17 mouse cellular contexts compared by ENCODE assay signal in genomic region chr19:28095620-28096019, GRCm38 (mm10).
A peak's percentile ranks its signal among the peaks of the same experiment; 100 is the strongest.
DNase-seq lines count a peak whose midpoint lies in the region; ATAC-seq and TF ChIP-seq lines count a peak whose summit lies in the region.
"Had no signal": no experiment of that assay in that cellular context is flagged by ENCODE, and none has a peak within 500 bp of the region (broad histone marks: within the 10 kb centered on the region; RNA-seq: fewer than 3 reads in every experiment).

No protein-coding gene starts in this region.

- peak overlapping the region; percentile 43 for H3K4me2 ChIP-seq in heart, embryonic 12.5 days
- H3K4me2 ChIP-seq in limb, embryonic 12.5 days, result peak overlapping the region; percentile 28; the same call in 1 of the 2 replicates
- H3K4me2 ChIP-seq in hindbrain, embryonic 14.5 days (replicated peaks), result peak overlapping the region; percentile 15
- 0 out of 2 replicates have a peak overlapping the region, but pooled peaks have one; percentile 16 for H3K4me2 ChIP-seq in hindbrain, postnatal 0 days (ENCODE audit: low read depth, low read length)

- no peaks in the 10 kb centered on the region for H3K36me3 ChIP-seq in heart, embryonic 12.5 days
- no peaks in the 10 kb centered on the region for H3K36me3 ChIP-seq in limb, embryonic 12.5 days
- no peaks in the 10 kb centered on the region for H3K36me3 ChIP-seq in limb, embryonic 10.5 days
- H3K36me3 ChIP-seq in hindbrain, embryonic 14.5 days (replicated peaks; ENCODE audit: control insufficient read depth, insufficient read depth), result no peaks in the 10 kb centered on the region
- H3K36me3 ChIP-seq in hindbrain, postnatal 0 days (ENCODE audit: insufficient read depth, low read length), result no peaks in the 10 kb centered on the region

- no peak overlapping the region for H3K27ac ChIP-seq in heart, embryonic 12.5 days (ENCODE audit: poor library complexity, severe bottlenecking)
- H3K27ac ChIP-seq in limb, embryonic 12.5 days, result no peak overlapping the region
- H3K27ac ChIP-seq in limb, embryonic 10.5 days, result no peak overlapping the region
- H3K27ac ChIP-seq in hindbrain, embryonic 14.5 days, result peak overlapping the region; percentile 55; the same call in 1 of the 2 replicates
- H3K27ac ChIP-seq in hindbrain, postnatal 0 days, result no peak overlapping the region

- ATAC-seq in heart, embryonic 12.5 days (ENCODE audit: insufficient number of reproducible peaks, low FRiP score), result no peak
- ATAC-seq in limb, embryonic 12.5 days (ENCODE audit: insufficient number of reproducible peaks, insufficient read depth, low FRiP score, low TSS enrichment, low read depth), result no peak
- ATAC-seq in hindbrain, embryonic 14.5 days (ENCODE audit: low FRiP score), result no peak; the same call in 1 of the 2 replicates
- ATAC-seq in hindbrain, postnatal 0 days, result no peak
- ATAC-seq in megakaryocyte progenitor cell, adult 5-6 weeks (replicated peaks; ENCODE audit: poor library complexity), result no peak
- ATAC-seq: Patski had no signal

- H3K4me1 ChIP-seq in heart, embryonic 12.5 days (replicated peaks), result no peaks in the 10 kb centered on the region
- H3K4me1 ChIP-seq in limb, embryonic 12.5 days (replicated peaks), result peaks cover 8% of the 10 kb centered on the region
- peaks cover 8% of the 10 kb centered on the region for H3K4me1 ChIP-seq in limb, embryonic 10.5 days
- H3K4me1 ChIP-seq in hindbrain, embryonic 14.5 days (replicated peaks; ENCODE audit: control insufficient read depth, insufficient read depth, low read length), result no peaks in the 10 kb centered on the region
- peaks cover 6% of the 10 kb centered on the region; the same call in 1 of the 2 replicates for H3K4me1 ChIP-seq in hindbrain, postnatal 0 days (ENCODE audit: insufficient read depth, low read length)

- H3K9ac ChIP-seq in heart, embryonic 12.5 days, result 0 out of 2 replicates have a peak overlapping the region, but pooled peaks have one; percentile 15
- no peak overlapping the region for H3K9ac ChIP-seq in limb, embryonic 12.5 days (replicated peaks)
- no peak overlapping the region for H3K9ac ChIP-seq in hindbrain, embryonic 14.5 days
- no peak overlapping the region for H3K9ac ChIP-seq in hindbrain, postnatal 0 days (replicated peaks; ENCODE audit: low read length)

- TF ChIP-seq CTCF in hindbrain, postnatal 0 days (IDR thresholded peaks at IDR 0.05; ENCODE audit: low read depth), result peak; percentile 18

- no peak overlapping the region for H3K4me3 ChIP-seq in heart, embryonic 12.5 days
- no peak overlapping the region for H3K4me3 ChIP-seq in limb, embryonic 12.5 days (replicated peaks)
- no peak overlapping the region for H3K4me3 ChIP-seq in limb, embryonic 10.5 days
- no peak overlapping the region for H3K4me3 ChIP-seq in hindbrain, embryonic 14.5 days (replicated peaks; ENCODE audit: low read length)
- H3K4me3 ChIP-seq in hindbrain, postnatal 0 days (ENCODE audit: low read length), result no peak overlapping the region

- intact Hi-C loops in heart, postnatal 10 days (cut with DNase I), result no loop called here

- WGBS in heart, embryonic 12.5 days, result 14% methylated on average over 9 of the region's 9 CpGs
- 13% methylated on average over 9 of the region's 9 CpGs for WGBS in limb, embryonic 12.5 days
- WGBS in limb, embryonic 10.5 days, result 23% methylated on average over 9 of the region's 9 CpGs
- 22% methylated on average over 9 of the region's 9 CpGs for WGBS in hindbrain, embryonic 14.5 days
- 23% methylated on average over 9 of the region's 9 CpGs for WGBS in hindbrain, postnatal 0 days

- no peak for DNase-seq in heart, postnatal 10 days
- DNase-seq in limb, embryonic 10.5 days (ENCODE audit: low spot score), result no peak
- no peak for DNase-seq in hindbrain, embryonic 14.5 days (ENCODE audit: low spot score)
- DNase-seq in hindbrain, postnatal 0 days (ENCODE audit: low spot score), result no peak
- DNase-seq: adrenal gland, postnatal 25 days; cerebellum, adult 2 months; gastrocnemius, postnatal 36 days; kidney, adult 18-20 months; kidney, postnatal 14 days; layer of hippocampus, adult 9-11 months; lung, adult 18-20 months; lung, postnatal 4 days; thymus, postnatal 36 days had no signal

- no peaks in the 10 kb centered on the region for H3K9me3 ChIP-seq in heart, embryonic 12.5 days (replicated peaks)
- no peaks in the 10 kb centered on the region for H3K9me3 ChIP-seq in limb, embryonic 12.5 days
- H3K9me3 ChIP-seq in limb, embryonic 10.5 days (replicated peaks), result no peaks in the 10 kb centered on the region
- H3K9me3 ChIP-seq in hindbrain, embryonic 14.5 days (ENCODE audit: control insufficient read depth, low read length), result no peaks in the 10 kb centered on the region
- no peaks in the 10 kb centered on the region for H3K9me3 ChIP-seq in hindbrain, postnatal 0 days (ENCODE audit: low read length)

- no peaks in the 10 kb centered on the region for H3K27me3 ChIP-seq in heart, embryonic 12.5 days (replicated peaks)
- no peaks in the 10 kb centered on the region for H3K27me3 ChIP-seq in limb, embryonic 12.5 days
- no peaks in the 10 kb centered on the region for H3K27me3 ChIP-seq in limb, embryonic 10.5 days (ENCODE audit: low read depth, poor library complexity, severe bottlenecking)
- no peaks in the 10 kb centered on the region for H3K27me3 ChIP-seq in hindbrain, embryonic 14.5 days (ENCODE audit: control insufficient read depth, insufficient read depth, low read length)
- H3K27me3 ChIP-seq in hindbrain, postnatal 0 days (ENCODE audit: insufficient read depth, low read length), result no peaks in the 10 kb centered on the region
